Mouse (Mus musculus) kidney, postnatal 36 days (tissue): ENCODE measurements around the gene Zfp961.
"Not testable (repeated sequence)": the region's sequence is repeated elsewhere in the genome, so short reads cannot be mapped to it uniquely, and the experiment has no call there.

Source experiments
- DNase-seq, 2 experiments: peaks; one replicate each; pipeline ENCODE4 v3.0.0; 2021 to 2022; ENCODE audit warnings: mixed read lengths in 2 of 2

Gene Zfp961

DNA sequence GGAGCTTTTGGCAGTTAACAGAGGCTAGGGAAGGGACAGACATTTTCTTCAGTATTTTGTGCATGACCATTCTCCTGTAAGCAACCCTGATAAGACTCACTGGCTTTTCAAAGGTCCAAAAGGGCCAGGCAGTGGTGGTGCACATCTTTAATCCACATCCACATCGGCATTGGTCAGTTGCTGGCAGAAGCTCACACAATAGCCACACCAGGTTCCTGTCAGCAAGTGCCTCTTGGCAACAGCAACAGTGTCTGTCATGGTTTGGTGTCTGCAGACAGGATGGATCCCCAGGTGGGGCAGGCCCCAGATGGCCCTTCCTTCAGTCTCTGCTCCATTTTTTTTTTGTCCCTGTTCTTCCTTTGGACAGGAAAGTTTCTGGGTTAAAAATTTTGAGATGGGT lies 68.2 kb downstream of the Zfp961 start:
- DNase-seq = not testable (repeated sequence)

DNA sequence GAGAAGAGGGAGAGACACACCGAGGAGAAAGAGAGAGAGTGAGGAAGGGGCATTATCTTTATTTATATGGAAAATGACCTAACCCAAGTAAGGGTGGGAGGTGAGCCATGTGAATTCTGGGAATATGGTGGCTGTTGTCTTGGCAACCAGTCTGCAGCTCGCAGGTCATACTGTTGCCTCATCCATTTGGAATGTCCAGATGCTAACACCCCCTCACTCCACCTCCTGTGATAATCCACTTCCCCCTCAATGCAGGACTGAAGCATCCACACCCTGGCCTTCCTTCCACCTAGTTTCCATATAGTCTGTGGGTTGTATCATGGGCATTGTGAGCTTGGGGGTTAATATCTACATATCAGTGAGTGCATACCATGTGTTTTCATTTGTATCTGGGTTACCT lies 69.0 kb downstream of the Zfp961 start:
- DNase-seq = no peak

DNA sequence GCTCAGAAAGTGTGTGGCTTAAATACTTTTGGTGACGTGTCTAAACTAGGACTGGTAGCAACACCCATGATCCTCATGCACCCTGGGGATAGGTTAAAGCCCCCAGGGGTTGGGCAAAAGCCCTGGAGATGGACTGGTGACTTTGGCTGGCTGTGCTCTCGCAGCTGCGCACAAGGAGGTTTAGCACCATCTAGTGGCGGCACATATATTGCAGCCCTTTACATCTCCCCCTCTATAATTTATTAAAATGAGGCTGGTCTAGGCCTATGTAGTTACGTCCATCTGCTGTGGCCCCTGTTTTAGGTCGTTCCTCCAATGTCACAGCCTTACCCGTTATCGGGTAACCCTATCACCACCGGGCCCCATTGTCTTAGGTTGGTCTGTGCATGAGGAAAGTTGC lies 74.0 kb downstream of the Zfp961 start:
- peak; percentile 32 to 72 for DNase-seq

DNA sequence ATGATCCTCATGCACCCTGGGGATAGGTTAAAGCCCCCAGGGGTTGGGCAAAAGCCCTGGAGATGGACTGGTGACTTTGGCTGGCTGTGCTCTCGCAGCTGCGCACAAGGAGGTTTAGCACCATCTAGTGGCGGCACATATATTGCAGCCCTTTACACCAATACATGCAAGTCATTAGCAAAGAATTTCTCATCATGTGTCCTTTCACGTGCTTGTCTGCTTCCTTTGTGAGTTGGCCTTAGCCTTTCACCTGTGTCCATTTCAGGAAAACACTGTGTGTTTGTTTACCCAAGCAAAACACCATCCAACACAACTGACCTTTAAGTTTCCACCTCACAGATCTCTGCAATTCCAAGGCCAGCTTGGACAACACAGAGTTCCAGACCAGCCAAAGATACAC lies 82.1 kb downstream of the Zfp961 start:
- DNase-seq = peak; percentile 63 to 81

DNA sequence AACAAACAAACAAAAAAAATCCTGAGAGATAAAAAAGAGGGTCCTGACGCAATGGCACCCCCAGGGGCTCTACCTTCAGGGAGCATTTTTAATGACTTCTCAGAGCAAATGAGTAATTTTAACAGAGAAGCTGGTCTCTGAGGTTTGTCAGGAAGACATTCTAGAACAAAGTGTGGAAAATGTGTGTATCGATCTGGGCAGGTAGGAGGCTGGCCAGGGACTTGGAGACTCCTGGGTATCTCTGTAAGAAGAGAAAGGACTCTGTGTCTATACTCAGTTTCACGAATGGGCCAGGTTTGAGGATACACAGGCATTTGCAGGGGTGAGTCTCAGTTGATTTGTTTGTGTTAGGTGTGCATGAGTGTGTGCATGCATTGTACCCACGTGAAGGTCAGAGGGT lies 90.1 kb downstream of the Zfp961 start, which contains the start of gene Olfr372:
Olfr372 (plus strand) TSS at position 301 of the 400 bp plus-strand sequence.
- DNase-seq = not testable (repeated sequence)

DNA sequence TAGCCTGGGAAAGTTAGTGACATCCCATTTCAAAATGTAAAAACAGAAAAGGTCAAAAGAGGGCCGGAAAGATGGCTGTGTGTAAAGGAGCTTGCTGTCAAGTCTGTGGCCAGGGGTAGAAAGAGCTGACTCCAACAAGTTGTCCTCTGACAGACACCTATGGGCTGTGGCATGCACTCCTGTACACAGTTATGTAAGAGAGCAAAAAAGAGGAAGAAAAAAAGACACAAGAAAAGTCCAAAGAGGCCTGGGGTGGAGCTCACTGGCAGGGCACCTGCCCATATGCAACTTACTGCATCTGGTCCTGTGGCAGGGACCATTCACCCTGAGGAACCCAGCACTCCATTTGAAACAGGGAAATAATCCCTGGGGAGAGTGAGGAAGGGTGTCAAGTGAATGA lies 91.7 kb downstream of the Zfp961 start:
- no peak for DNase-seq
